Mouse (Mus musculus): ENCODE data around the gene Kif7.
A peak's percentile ranks its signal among the peaks of the same experiment; 100 is the strongest.

Kif7 gene

GRCm38 (mm10) chr7:79721386-79721977, 6.0 kb upstream of the Kif7 start:
- peak; percentile 75 to 84 for DNase-seq

GRCm38 (mm10) chr7:79710831-79711230, 4.7 kb downstream of the Kif7 start:
- peak in 1 of 2 experiments; percentile 40 for DNase-seq

- DNase-seq: peak; percentile 67 to 80
These were observed 5.4 kb downstream of the Kif7 start for GRCm38 (mm10) chr7:79710130-79710607.

- no peak for DNase-seq
These were observed 10.3 kb downstream of the Kif7 start for GRCm38 (mm10) chr7:79705210-79705609.

- DNase-seq: no peak
These were observed 12.8 kb downstream of the Kif7 start for GRCm38 (mm10) chr7:79702755-79703154.

DNA sequence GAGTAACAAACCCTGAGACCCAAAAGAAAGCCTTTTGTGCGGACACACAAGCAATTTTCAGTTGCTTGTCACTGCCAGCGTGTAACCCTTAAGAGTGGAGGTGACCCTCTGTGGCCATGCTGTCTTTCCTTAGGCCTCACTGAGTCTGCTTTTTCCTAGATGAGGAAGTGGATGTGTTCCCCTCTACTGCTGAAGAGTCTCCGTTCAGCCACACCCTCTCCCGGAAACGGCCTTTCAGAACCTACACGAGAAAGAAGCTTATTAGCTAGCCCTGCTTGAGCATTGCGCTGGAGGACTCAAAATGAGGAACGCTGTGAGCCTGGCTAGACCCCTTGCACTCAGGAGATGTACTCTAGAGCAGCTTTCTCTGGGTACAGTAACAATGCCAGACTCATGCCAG, 19.0 kb downstream of the Kif7 start:
- DNase-seq: no peak

DNA sequence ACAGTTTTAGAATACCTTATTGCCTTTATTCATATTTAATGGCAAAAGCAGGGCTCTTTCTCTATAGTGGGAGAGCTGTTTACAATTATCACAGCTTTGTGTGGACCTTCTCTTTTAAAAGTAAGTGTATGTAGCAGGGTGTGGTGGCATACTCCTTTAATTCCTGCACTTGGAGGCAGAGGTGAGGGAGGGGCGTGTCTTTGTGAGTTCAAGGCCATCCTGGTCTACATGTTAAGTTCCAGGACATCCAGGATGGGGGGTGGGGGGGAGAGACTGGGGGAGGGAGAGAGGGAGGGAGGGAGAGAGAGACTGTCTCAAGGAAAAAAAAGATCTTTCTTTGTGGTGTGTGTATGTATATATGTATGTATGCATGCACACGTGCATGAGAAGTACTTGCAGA, 35.3 kb downstream of the Kif7 start:
- DNase-seq: no peak

DNA sequence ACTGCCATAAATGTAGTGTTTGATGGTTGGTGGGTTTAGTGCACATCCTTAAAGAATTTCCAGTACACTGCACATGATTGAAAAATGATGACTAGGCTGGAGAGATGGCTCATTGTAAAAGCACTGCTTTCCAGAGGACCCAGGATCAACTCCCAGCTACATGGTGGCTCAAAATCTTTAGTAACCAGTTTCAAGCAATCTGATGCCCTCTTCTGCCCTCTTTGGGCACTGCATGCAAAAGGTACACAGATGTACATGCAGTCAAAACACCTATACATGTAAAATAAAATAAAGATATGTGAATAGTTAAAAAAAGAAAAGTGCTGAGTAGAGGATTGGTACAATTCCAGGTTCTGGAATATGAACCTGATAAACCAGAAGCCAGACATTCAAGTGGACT, 36.3 kb downstream of the Kif7 start:
- DNase-seq: peak; percentile 44 to 49

DNA sequence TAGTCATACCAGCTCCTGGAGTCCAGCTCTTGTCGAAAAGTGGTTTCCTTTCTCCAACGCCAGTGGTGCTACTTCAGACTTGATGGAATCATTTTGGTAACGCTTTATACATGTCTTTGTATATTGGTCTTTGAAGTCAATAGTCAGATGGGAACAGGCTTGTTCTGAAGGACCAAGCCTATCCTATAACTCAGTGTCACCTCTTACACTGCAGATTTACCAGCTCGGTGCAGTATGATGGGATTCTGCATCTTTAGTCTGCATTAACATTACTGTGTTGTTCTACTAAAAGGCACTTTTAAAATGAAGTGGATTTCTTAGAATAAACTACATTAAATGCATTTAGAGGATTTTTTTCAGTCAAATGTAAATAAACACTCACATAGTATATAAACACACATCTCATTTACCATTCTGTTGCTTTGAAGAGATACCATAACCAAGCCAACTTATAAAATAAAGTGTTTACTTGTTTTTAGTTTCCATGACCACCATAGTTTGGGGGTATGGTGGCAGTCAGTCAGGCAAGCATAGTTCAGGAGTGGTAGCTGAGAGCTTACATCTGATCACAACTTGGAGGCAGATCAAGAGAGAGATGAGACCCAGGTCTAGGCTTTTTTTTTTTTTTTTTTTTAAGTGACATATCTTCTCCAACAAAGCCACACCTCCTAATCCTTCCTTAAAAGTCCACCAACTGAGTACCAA, 44.5 kb downstream of the Kif7 start:
- DNase-seq: no peak

GRCm38 (mm10) chr7:79666690-79667089, 48.8 kb downstream of the Kif7 start:
- no peak for DNase-seq

DNA sequence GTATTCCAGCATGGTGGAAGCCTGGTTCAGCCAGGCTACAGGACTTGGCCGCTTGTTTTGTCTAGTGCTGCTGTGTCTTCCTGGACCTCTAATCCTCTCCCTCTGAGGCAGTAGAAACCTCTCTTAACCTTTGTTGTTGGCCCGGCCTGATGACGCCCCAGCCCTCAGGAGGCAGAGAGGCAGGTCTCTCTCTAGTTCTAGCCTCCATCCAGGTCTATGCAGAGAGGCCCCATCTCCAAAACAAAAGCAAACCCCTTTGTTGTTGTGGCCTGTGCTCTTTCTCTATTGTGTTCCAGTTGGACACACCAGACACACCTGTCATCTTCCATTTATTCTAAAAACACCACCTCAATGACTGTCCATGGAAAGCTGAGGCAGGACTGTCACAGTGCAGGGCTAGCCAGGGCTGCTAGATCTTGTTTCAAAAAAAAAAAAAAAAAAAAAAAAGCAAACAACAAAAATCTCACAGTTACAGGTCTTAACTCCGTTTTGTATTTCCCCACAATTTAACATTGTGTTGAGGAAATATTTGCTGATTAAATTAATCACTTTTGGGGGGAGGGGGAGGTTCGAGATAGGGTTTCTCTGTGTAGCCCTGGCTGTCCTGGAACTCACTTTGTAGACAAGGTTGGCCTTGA, 54.1 kb downstream of the Kif7 start:
- peak in 1 of 2 experiments; percentile 5 for DNase-seq

DNA sequence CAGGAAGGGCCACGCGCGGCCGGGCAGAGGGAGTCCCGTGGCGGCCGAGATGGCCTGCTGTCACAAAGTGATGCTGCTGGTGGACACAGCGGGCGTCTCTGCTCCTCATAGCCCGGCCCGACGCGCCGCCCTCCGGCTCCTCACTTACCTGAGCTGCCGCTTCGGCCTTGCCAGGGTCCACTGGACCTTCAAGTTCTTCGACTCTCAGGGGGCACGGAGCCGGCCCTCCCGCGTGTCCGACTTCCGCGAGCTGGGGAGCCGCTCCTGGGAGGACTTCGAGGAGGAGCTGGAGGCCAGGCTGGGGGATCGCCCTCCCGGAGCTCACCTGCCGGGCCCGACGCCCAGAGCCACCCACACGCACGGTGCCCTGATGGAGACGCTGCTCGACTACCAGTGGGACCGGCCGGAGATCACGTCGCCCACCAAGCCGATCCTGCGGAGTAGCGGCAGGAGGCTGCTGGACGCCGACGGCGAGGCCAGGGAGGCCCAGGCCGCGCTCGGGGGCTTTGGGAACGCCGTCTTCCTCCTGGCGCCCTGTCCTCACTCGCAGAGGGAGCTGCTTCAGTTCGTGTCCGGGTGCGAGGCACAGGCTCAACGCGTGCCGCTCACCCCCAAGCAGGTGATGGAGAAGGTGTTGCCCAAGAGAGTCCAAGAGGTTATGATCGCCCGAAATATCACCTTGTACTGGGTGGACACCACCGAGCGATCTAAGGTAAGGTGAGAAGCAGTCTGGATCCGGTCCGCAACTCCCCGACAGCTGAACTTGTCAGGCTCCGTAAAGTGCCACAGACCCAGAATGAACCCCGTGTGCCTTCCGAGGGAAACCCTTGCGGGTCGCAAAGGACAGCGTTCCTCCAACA, 55.0 kb downstream of the Kif7 start:
- peak in 1 of 2 experiments; percentile 25 for DNase-seq

DNA sequence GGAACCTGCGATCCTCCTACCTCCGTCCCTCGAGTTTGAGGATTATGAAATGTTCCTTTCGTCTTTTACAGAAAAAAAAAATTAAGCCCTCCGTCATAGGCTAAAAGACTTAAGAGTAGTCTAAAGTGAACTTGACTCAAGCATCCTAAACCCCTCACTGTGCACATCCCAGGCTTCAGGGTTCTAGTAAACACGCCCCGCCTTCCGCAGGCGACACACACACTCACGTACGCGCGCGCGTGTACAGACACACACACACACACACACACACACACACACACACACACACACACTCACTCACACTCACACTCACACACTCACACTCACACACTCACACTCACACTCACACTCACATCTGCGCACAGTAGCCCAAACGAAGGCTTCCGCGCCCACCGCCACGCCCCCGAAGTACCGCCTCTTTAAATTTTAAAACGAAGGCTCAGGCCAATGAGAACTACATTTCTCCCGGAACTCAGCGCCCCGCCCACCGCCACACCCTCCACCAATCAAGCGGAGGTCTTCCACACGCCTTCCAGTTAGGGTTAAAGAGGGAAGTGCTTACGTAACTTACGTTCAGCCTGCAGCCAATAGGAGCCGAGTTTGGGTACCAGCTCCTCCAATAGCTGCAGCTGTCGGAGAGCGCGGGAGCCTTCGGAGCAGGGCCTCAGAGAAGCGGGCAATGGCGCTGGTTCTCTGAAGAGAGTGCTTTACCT, 55.8 kb downstream of the Kif7 start, which contains the start of gene Ticrr:
TSS of gene Ticrr (plus strand) at position 619 of the 713 bp plus-strand sequence.
- DNase-seq: peak; percentile 98 to 99

DNA sequence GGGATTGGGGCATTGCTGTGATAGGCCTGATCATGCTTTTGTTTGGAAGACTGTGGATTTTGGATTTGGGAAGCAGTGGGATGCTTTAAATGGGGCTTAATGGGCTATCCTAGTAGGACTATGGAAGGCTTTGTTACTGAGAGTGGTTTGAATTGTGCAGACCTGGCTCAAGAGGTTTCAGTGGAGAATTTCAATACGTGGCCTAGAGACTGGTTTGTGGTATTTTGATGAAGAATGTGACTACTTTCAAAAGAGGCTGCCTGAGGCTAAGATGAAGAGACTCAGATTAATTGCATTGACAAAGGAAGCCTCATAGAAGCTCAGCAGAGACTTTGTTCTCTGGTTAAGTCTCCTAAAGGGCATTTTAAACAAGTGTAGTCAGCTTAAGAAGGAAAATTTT, 60.9 kb downstream of the Kif7 start:
- DNase-seq: no peak

DNA sequence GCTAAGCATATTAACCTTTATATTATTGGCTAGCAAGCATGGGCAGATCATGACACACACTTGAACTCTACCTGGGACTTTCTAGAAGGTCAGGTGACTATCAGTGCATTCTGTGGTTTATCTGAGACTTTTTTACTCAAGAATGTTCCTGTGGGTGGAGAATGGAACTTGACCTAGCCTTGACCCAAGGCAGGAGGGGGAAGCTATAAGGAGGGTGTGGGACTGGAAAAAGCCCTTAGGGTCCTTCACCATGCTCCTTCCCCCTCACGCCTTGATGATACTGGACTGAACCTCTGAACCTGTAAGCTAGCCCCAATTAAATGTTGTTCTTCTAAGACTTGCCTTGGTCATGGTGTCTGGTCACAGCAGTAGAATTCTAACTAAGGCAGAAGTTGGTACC, 61.3 kb downstream of the Kif7 start:
- no peak for DNase-seq

DNA sequence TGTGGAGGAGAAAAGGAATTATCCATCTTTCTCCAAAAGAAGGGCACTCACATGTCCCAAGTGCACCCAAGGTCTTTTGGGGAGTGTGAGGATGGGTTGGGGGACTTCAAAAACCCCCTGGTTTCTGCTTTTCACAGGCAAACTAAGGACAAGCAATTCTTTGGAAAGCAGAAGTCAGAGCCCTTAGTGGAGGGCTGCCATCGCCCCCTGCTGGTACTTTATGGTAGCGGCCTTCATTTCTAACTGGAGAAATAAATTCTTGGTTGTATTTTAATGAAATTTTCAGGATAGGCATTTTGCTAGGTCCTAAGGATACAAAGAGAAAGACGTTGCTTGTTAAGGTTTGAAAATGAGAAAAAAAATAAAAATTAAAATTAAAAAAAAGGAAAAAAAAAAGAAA, 66.5 kb downstream of the Kif7 start:
- DNase-seq: peak; percentile 80 to 81

All from kidney, postnatal 4 days (tissue).